Comparison of ENCODE assay signal across 16 mouse cellular contexts in the genomic region with DNA sequence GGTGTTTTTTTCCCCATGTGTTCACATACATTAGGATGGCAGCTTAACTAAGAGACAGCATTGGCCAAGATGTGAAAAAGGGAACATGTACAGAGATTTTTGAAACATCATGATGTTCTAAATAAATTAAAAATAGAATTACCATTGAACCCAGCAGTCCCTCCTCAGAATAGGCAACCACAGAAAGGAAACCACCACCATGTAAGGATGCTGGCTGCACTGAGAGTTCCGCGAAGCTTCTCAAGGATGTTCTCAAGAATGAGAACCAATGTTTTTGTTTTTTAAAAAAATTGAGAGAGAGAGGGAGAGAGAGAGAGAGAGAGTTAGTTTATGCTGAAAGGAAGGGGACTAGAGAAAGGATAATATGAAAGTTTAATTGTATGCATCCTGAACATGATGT.
"Had no signal": no experiment of that assay in that cellular context is flagged by ENCODE, and none has a peak within 500 bp of the region (broad histone marks: within the 10 kb centered on the region; RNA-seq: fewer than 3 reads in every experiment).

No protein-coding gene starts in this region.

- DNase-seq: kidney, adult 8-10 months; kidney, postnatal 10 days; kidney, postnatal 36 days; layer of hippocampus, postnatal 36 days; left cerebral cortex, postnatal 4 days; lung, adult 18-20 months; lung, postnatal 10 days; lung, postnatal 36 days; midbrain, embryonic 14.5 days; right cerebral cortex, adult 18-20 months; right cerebral cortex, postnatal 14 days; right cerebral cortex, postnatal 4 days; thymus, adult 2 months; thymus, postnatal 14 days; thymus, postnatal 4 days had no signal

- ATAC-seq: liver, embryonic 12.5 days had no signal
